Mouse (Mus musculus): ENCODE measurements around the gene Srebf1. TPM values are rescaled to one million over a fixed set of nuclear protein-coding genes. Genes with fewer than 3 reads are reported as not detected.

The Srebf1 gene
- polyA plus RNA-seq, 1 experiment, result not detected

GRCm38 (mm10) chr11:60206207-60206606 lies 16.2 kb downstream of the Srebf1 start:
- H3K27ac ChIP-seq (ENCODE audit: insufficient read depth, low read depth, low read length), result no peak overlapping the region
- H3K4me1 ChIP-seq (ENCODE audit: control insufficient read depth, insufficient read depth, low read length), result peaks cover 31% of the 10 kb centered on the region
- 69% methylated on average over 5 of the region's 5 CpGs for WGBS
- H3K4me3 ChIP-seq (ENCODE audit: insufficient read depth, low read depth, low read length), result no peak overlapping the region
- TF ChIP-seq POLR2A (IDR thresholded peaks at IDR 0.05; ENCODE audit: insufficient read depth, low read depth, low read length), result no peak
- TF ChIP-seq CTCF (IDR thresholded peaks at IDR 0.05; ENCODE audit: insufficient read depth, low read depth, low read length), result no peak

DNA sequence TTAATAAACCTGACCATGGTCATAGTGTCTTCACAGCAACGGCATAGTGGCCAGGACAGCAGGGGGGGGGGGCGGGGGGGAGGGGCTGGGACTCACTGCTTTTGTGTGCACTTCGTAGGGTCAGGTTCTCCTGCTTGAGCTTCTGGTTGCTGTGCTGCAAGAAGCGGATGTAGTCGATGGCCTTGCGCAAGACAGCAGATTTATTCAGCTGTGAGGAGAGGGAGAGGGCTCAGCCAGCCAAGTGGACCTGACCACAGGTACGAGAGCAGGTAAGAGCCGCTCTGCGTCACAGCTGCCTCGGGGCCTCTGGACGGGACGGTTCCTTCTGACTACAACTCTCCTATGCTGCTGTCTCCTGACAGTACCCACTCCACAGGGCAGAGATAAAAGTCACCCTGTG lies 17.4 kb downstream of the Srebf1 start:
- Histone ChIP-seq H3K4me3 (ENCODE audit: insufficient read depth, low read depth, low read length) (no peak overlapping the region), H3K27ac (ENCODE audit: insufficient read depth, low read depth, low read length) (no peak overlapping the region), H3K4me1 (ENCODE audit: control insufficient read depth, insufficient read depth, low read length) (peaks cover 27% of the 10 kb centered on the region)
- WGBS, result 81% methylated on average over 12 of the region's 12 CpGs
- TF ChIP-seq CTCF (IDR thresholded peaks at IDR 0.05; ENCODE audit: insufficient read depth, low read depth, low read length) (no peak), POLR2A (IDR thresholded peaks at IDR 0.05; ENCODE audit: insufficient read depth, low read depth, low read length) (no peak)

DNA sequence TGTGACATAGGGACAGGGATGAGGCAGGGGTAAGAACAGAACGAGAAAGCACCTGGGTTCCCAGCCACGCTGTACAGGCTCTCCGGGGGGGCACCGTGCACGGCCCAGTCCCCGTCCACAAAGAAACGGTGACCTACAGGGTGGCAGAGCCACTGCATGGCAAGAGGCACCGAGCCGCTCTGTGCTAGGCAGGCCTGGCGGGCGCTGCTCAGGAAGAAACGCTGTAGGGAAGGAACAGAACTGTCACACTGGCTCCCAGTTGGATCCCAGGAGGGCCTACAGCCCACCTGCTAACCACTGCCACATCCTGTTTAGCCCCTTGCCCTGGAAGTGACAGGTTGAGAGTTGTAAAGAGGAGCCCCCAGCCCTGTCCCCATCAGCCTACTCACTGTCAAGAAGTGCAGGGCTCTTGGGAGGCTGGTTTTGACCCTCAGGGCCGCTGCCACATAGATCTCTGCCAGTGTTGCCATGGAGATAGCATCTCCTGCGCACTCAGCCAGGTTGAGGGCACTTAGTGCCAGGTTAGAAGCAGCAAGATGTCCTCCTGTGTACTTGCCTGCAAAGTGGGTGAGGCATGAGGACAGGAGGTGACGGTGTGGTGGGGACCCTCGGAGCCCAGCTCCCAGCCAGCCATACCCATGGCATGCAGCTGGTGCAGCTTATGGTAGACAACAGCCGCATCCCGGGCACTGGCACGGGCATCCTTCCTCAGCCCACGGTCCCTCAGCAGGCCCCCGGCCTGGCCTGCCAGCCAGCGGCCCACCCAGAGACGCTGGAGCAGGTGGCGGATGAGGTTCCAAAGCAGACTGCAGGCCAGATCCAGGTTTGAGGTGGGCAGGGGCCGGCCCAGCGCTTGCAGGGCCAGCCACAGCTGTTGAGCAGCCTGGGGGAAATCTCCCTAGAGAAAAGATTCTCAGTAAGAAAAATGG lies 19.4 kb downstream of the Srebf1 start:
- WGBS, result 81% methylated on average over 26 of the region's 26 CpGs
- no peak overlapping the region for H3K27ac ChIP-seq (ENCODE audit: insufficient read depth, low read depth, low read length)
- H3K4me3 ChIP-seq (ENCODE audit: insufficient read depth, low read depth, low read length), result no peak overlapping the region
- TF ChIP-seq CTCF (IDR thresholded peaks at IDR 0.05; ENCODE audit: insufficient read depth, low read depth, low read length), result no peak
- TF ChIP-seq POLR2A (IDR thresholded peaks at IDR 0.05; ENCODE audit: insufficient read depth, low read depth, low read length), result no peak
- H3K4me1 ChIP-seq (ENCODE audit: control insufficient read depth, insufficient read depth, low read length), result peaks cover 10% of the 10 kb centered on the region

GRCm38 (mm10) chr11:60200384-60200783 lies 22.0 kb downstream of the Srebf1 start:
- WGBS, result 85% methylated on average over 11 of the region's 11 CpGs
- Histone ChIP-seq H3K4me3 (ENCODE audit: insufficient read depth, low read depth, low read length) (no peak overlapping the region), H3K27ac (ENCODE audit: insufficient read depth, low read depth, low read length) (no peak overlapping the region), H3K4me1 (ENCODE audit: control insufficient read depth, insufficient read depth, low read length) (peaks cover 7% of the 10 kb centered on the region)
- TF ChIP-seq POLR2A (IDR thresholded peaks at IDR 0.05; ENCODE audit: insufficient read depth, low read depth, low read length) (no peak), CTCF (IDR thresholded peaks at IDR 0.05; ENCODE audit: insufficient read depth, low read depth, low read length) (no peak)

DNA sequence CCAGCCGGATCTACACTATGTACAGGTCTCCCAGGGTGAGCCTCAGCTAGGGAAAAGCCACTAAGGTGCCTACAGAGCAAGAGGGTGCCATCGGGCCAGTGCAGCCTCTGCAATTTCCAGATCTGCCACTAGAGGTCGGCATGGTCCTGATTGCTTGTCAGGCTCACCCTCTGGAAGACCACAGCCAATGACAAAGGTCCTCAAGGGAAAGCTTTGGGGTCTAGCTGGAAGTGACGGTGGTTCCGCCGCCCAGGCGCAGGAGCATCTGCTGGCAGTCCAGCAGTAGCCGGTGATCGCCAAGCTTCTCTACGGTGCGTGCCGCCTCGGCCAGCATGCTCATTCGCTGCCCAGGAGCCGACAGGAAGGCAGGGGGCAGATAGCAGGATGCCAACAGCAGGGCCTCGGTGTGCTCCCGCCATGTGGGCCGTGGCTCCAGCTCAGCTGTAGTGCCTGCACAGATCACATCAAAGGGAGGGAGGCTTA lies 22.6 kb downstream of the Srebf1 start:
- TF ChIP-seq CTCF (IDR thresholded peaks at IDR 0.05; ENCODE audit: insufficient read depth, low read depth, low read length) (peak; percentile 93), POLR2A (IDR thresholded peaks at IDR 0.05; ENCODE audit: insufficient read depth, low read depth, low read length) (no peak)
- peaks cover 6% of the 10 kb centered on the region for H3K4me1 ChIP-seq (ENCODE audit: control insufficient read depth, insufficient read depth, low read length)
- WGBS, result 5% methylated on average over 18 of the region's 18 CpGs
- H3K27ac ChIP-seq (ENCODE audit: insufficient read depth, low read depth, low read length), result no peak overlapping the region
- H3K4me3 ChIP-seq (ENCODE audit: insufficient read depth, low read depth, low read length), result peak overlapping the region; percentile 25

- no peak overlapping the region for H3K4me3 ChIP-seq (ENCODE audit: insufficient read depth, low read depth, low read length)
- no peak for TF ChIP-seq POLR2A (IDR thresholded peaks at IDR 0.05; ENCODE audit: insufficient read depth, low read depth, low read length)
- no peak for TF ChIP-seq CTCF (IDR thresholded peaks at IDR 0.05; ENCODE audit: insufficient read depth, low read depth, low read length)
- peaks cover 6% of the 10 kb centered on the region for H3K4me1 ChIP-seq (ENCODE audit: control insufficient read depth, insufficient read depth, low read length)
- H3K27ac ChIP-seq (ENCODE audit: insufficient read depth, low read depth, low read length), result no peak overlapping the region
- WGBS, result 83% methylated on average over 12 of the region's 12 CpGs
Observed at GRCm38 (mm10) chr11:60198651-60199050, 23.7 kb downstream of the Srebf1 start.

DNA sequence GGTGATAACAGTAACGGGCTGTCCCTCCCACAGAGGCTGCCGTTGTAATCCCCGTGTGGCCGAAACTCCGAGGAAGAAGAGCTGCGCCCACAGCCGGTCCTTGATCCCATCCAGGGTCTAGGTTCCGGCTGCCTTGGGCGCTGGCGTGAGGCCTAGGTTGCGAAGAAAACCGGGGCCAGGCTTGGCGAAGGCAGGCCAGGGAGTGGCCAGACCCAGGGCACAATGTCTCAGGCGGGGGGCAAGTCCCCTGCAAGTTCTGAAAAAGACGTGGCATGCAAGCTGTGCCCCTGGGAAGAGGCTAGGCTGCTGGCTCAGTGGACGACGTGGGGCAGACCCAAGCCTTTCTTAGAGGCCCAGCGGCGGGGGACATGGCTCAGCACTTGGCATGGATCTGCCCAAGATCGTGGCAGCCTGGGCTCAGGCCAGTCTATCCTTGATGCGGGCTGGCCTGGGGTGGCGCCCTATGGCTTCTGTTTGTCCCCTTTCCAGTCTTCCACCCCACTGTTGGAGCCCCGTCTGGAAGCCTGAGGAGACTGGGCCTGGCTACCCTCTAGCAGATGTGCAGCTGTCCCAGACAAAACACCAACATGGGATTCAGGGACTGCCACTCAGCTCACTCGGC lies 24.3 kb downstream of the Srebf1 start:
- peaks cover 6% of the 10 kb centered on the region for H3K4me1 ChIP-seq (ENCODE audit: control insufficient read depth, insufficient read depth, low read length)
- 43% methylated on average over 24 of the region's 24 CpGs for WGBS
- no peak overlapping the region for H3K4me3 ChIP-seq (ENCODE audit: insufficient read depth, low read depth, low read length)
- no peak for TF ChIP-seq POLR2A (IDR thresholded peaks at IDR 0.05; ENCODE audit: insufficient read depth, low read depth, low read length)
- TF ChIP-seq CTCF (IDR thresholded peaks at IDR 0.05; ENCODE audit: insufficient read depth, low read depth, low read length), result no peak
- no peak overlapping the region for H3K27ac ChIP-seq (ENCODE audit: insufficient read depth, low read depth, low read length)

DNA sequence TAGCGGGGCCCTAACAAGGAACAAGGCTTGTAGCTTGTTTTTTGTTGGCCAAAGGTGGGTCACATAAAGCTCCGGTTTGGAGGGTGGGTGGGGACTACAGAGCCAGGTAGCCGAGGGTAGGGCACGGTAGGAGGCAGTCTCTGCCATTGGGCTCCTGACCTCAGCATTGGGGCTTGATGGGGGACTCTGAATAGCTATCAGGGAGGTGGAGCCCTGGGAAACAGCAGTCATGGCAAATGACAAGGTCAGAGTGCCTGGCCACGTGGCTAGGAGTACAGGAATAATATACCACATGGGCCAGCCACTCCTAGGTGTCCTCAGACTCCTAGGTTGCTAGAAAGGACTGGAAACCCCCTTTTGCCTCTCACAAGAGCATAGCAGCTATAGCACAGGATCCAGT lies 26.0 kb downstream of the Srebf1 start:
- WGBS, result 81% methylated on average over 5 of the region's 5 CpGs
- H3K4me3 ChIP-seq (ENCODE audit: insufficient read depth, low read depth, low read length), result no peak overlapping the region
- TF ChIP-seq POLR2A (IDR thresholded peaks at IDR 0.05; ENCODE audit: insufficient read depth, low read depth, low read length) (no peak), CTCF (IDR thresholded peaks at IDR 0.05; ENCODE audit: insufficient read depth, low read depth, low read length) (no peak)
- H3K4me1 ChIP-seq (ENCODE audit: control insufficient read depth, insufficient read depth, low read length), result peaks cover 10% of the 10 kb centered on the region
- no peak overlapping the region for H3K27ac ChIP-seq (ENCODE audit: insufficient read depth, low read depth, low read length)

DNA sequence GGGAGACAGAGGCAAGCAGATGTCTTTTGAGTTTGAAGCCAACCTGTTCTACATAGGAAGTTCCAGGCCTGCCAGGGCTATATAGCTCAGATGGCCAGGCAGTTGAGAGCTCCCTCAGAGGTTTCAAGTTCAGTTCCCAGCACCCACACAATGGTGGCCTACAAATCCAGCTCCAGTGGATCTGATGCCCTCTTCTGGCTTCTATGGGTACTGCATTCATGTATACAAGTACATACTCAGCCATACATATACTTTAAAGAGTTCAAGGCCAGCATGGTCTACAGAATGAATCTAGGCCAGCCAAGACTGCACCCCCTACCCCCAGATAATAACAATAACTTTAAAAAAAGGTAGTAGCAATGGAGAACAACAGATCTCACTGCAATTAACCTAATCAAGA lies 27.3 kb downstream of the Srebf1 start:
- no peak overlapping the region for H3K4me3 ChIP-seq (ENCODE audit: insufficient read depth, low read depth, low read length)
- TF ChIP-seq POLR2A (IDR thresholded peaks at IDR 0.05; ENCODE audit: insufficient read depth, low read depth, low read length) (no peak), CTCF (IDR thresholded peaks at IDR 0.05; ENCODE audit: insufficient read depth, low read depth, low read length) (no peak)
- H3K4me1 ChIP-seq (ENCODE audit: control insufficient read depth, insufficient read depth, low read length), result peaks cover 10% of the 10 kb centered on the region
- H3K27ac ChIP-seq (ENCODE audit: insufficient read depth, low read depth, low read length), result no peak overlapping the region

Data from olfactory bulb, adult 2 months (tissue).